Mouse (Mus musculus) limb, embryonic 15.5 days (tissue): ENCODE measurements around the gene Nipsnap1. TPM values are rescaled to one million over a fixed set of nuclear protein-coding genes. Genes with fewer than 3 reads are reported as not detected.

Experiments used
- ATAC-seq: fragments of 200-750 bp; cut with Nextera tagmentation; 2 replicates; pipeline ENCODE4 v1.8.0; 2017; ENCODE audit warnings: low read depth, moderate TSS enrichment; ENCODE audit not compliant: insufficient number of reproducible peaks, low FRiP score, low TSS enrichment
- H3K27ac ChIP-seq: fragments of 300-500 bp; sonication (generic); 2 replicates; pipeline ENCODE4 v1.5.1; 2015; ENCODE audit warnings: moderate library complexity, mild to moderate bottlenecking, inconsistent platforms
- H3K27me3 ChIP-seq: fragments of 300-500 bp; sonication (generic); 2 replicates; pipeline ENCODE4 v1.6.1; 2015; ENCODE audit warnings: inconsistent platforms
- H3K36me3 ChIP-seq: fragments of 300-500 bp; sonication (generic); 2 replicates; pipeline ENCODE4 v1.6.1; 2015; ENCODE audit warnings: inconsistent platforms
- H3K4me1 ChIP-seq: fragments of 300-500 bp; sonication (generic); 2 replicates; pipeline ENCODE4 v1.6.1; 2015; ENCODE audit warnings: inconsistent platforms
- H3K4me2 ChIP-seq: fragments of 300-500 bp; sonication (generic); 2 replicates; pipeline ENCODE4 v1.6.1; 2015; ENCODE audit warnings: mild to moderate bottlenecking, inconsistent platforms
- H3K4me3 ChIP-seq: fragments of 300-500 bp; sonication (generic); 2 replicates; pipeline ENCODE4 v1.5.1; 2015; ENCODE audit warnings: mild to moderate bottlenecking, inconsistent platforms
- H3K9ac ChIP-seq: fragments of 300-500 bp; sonication (generic); 2 replicates; pipeline ENCODE4 v1.6.1; 2015; ENCODE audit warnings: inconsistent platforms
- H3K9me3 ChIP-seq: fragments of 300-500 bp; sonication (generic); 2 replicates; pipeline ENCODE4 v1.6.1; 2016; ENCODE audit warnings: inconsistent platforms
- WGBS: fragments of 180-500 bp; shearing (Covaris S2); methylation state at CpG from one replicate; pipeline ENCODE4 v1.1.7; 2015; 5-methylcytosine and 5-hydroxymethylcytosine counted together
- microRNA-seq: library from miRNA; unstranded; fragments of <30 nt; microRNA quantifications from one replicate; pipeline ENCODE4, GENCODE M21; 2016
- polyA plus RNA-seq: library from polyadenylated mRNA; unstranded; fragments of >200 nt; fragmentation: Nextera tagmentation; extraction: Ambion mirVana; gene quantifications from 2 replicates; pipeline ENCODE4 v1.2.1, GENCODE M21; 2015

Gene Nipsnap1
- polyA plus RNA-seq, 1 experiment from 2014 or later: 42.1 TPM

GRCm38 (mm10) chr11:4927224-4927623 is 53.5 kb downstream of the Nipsnap1 start:
- Histone ChIP-seq H3K4me3 (no peak overlapping the region), H3K27me3 (no peaks in the 10 kb centered on the region), H3K4me2 (no peak overlapping the region), H3K27ac (no peak overlapping the region), H3K36me3 (peaks cover 74% of the 10 kb centered on the region), H3K4me1 (peaks cover 7% of the 10 kb centered on the region; the same call in 1 of the 2 replicates), H3K9ac (no peak overlapping the region), H3K9me3 (no peaks in the 10 kb centered on the region)
- no peak for ATAC-seq
- 92% methylated on average over 3 of the region's 3 CpGs for WGBS

GRCm38 (mm10) chr11:4931009-4931601 is 57.4 kb downstream of the Nipsnap1 start:
- Histone ChIP-seq H3K9ac (no peak overlapping the region), H3K4me1 (peaks cover 7% of the 10 kb centered on the region; the same call in 1 of the 2 replicates), H3K27ac (no peak overlapping the region), H3K27me3 (no peaks in the 10 kb centered on the region), H3K9me3 (no peaks in the 10 kb centered on the region), H3K36me3 (peaks cover 39% of the 10 kb centered on the region), H3K4me2 (no peak overlapping the region), H3K4me3 (no peak overlapping the region)
- no peak for ATAC-seq
- 45% methylated on average over 1 of the region's 1 CpGs for WGBS

- Histone ChIP-seq H3K9ac (no peak overlapping the region), H3K4me3 (no peak overlapping the region), H3K4me2 (no peak overlapping the region), H3K36me3 (no peaks in the 10 kb centered on the region), H3K27ac (no peak overlapping the region), H3K27me3 (no peaks in the 10 kb centered on the region), H3K9me3 (no peaks in the 10 kb centered on the region), H3K4me1 (no peaks in the 10 kb centered on the region)
- WGBS: 80% methylated on average over 5 of the region's 5 CpGs
- ATAC-seq: no peak
Measured at GRCm38 (mm10) chr11:4936243-4936642, 62.5 kb downstream of the Nipsnap1 start.

Small RNA genes lying within 50 kb of the gene (microRNA-seq; reads per million reads assigned to microRNA genes)
- gene Mir6918: not detected

Other genes with a start within 250 kb of the Nipsnap1 start
- gene Ascc2, start 236.2 kb upstream of the Nipsnap1 start, polyA plus RNA-seq: 32.2 and 32.8 TPM in 2 replicates
- 636 and 690 TPM in 2 replicates for gene Uqcr10, start 169.6 kb upstream of the Nipsnap1 start, polyA plus RNA-seq
- gene Zmat5, start 169.3 kb upstream of the Nipsnap1 start, polyA plus RNA-seq: 60.7 and 63.2 TPM in 2 replicates
- gene Cabp7, start 127.2 kb upstream of the Nipsnap1 start, polyA plus RNA-seq: 0.05 and 0.11 TPM in 2 replicates
- gene Nf2, start 24.4 kb upstream of the Nipsnap1 start, polyA plus RNA-seq: 44.6 and 47.3 TPM in 2 replicates
- gene Thoc5, start 21.4 kb downstream of the Nipsnap1 start, polyA plus RNA-seq: 28.8 and 29.9 TPM in 2 replicates
- gene Nefh, start 74.1 kb downstream of the Nipsnap1 start, polyA plus RNA-seq: 0.23 and 0.25 TPM in 2 replicates
- 55.2 and 56.5 TPM in 2 replicates for gene Ap1b1, start 112.9 kb downstream of the Nipsnap1 start, polyA plus RNA-seq
- gene Rasl10a, start 184.2 kb downstream of the Nipsnap1 start, polyA plus RNA-seq: 7.1 and 8.6 TPM in 2 replicates
- gene Gas2l1, start 191.4 kb downstream of the Nipsnap1 start, polyA plus RNA-seq: 32.3 and 34.4 TPM in 2 replicates
- 23.1 and 26.1 TPM in 2 replicates for gene Rhbdd3, start 225.0 kb downstream of the Nipsnap1 start, polyA plus RNA-seq
- 655 and 680 TPM in 2 replicates for gene Ewsr1, start 225.3 kb downstream of the Nipsnap1 start, polyA plus RNA-seq